Mouse (Mus musculus) layer of hippocampus, adult 11-12 months (tissue): ENCODE results near the gene Coro7.

Experiments used
- DNase-seq: peaks from one replicate; pipeline ENCODE4 v3.0.0; 2022; ENCODE audit warnings: low spot score

Gene Coro7

GRCm38 (mm10) chr16:4615297-4615696 is 64.3 kb downstream of the Coro7 start:
- DNase-seq, result no peak

DNA sequence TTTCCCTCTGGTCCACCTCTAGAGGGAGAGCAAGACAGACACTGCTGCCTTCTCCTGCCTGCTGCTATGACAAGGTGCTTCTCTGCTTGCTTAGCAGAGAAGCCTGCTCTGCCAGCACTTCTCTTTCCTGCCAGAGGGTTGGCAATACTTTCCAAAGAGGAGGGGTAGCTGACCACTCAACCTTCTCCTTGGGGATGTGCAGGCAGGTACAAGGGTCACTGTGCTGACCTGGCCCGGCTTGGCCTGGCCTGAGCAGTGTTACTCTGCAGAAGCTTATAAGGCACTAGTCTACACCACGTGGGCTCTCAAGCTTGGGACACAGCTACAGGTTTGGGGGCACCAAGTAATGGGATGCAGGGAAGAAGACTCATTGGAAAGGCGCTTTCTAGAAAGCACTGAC is 64.9 kb downstream of the Coro7 start:
- no peak for DNase-seq

GRCm38 (mm10) chr16:4613736-4614135 is 65.8 kb downstream of the Coro7 start:
- DNase-seq, result no peak

DNA sequence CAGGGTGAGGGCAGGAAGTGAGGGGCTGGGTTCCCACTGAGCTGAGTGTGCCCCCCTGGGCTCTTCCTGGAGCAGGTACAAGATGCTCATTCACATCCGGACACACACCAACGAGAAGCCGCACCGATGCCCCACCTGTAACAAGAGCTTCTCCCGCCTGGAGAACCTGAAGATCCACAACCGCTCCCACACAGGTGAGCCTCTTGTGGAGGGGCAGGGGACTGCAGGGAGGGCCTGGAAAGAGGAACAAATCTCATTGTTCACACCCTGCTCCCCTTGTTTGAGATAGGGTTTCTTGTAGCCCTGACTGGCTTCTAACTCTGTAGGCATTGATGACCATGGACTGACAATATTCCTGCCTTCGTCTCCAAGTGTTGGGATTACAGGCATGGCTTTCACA is 67.9 kb downstream of the Coro7 start:
- no peak for DNase-seq

- no peak for DNase-seq
Observed at GRCm38 (mm10) chr16:4611193-4611592, 68.4 kb downstream of the Coro7 start.

GRCm38 (mm10) chr16:4608532-4609059 is 71.0 kb downstream of the Coro7 start:
- DNase-seq, result no peak

DNA sequence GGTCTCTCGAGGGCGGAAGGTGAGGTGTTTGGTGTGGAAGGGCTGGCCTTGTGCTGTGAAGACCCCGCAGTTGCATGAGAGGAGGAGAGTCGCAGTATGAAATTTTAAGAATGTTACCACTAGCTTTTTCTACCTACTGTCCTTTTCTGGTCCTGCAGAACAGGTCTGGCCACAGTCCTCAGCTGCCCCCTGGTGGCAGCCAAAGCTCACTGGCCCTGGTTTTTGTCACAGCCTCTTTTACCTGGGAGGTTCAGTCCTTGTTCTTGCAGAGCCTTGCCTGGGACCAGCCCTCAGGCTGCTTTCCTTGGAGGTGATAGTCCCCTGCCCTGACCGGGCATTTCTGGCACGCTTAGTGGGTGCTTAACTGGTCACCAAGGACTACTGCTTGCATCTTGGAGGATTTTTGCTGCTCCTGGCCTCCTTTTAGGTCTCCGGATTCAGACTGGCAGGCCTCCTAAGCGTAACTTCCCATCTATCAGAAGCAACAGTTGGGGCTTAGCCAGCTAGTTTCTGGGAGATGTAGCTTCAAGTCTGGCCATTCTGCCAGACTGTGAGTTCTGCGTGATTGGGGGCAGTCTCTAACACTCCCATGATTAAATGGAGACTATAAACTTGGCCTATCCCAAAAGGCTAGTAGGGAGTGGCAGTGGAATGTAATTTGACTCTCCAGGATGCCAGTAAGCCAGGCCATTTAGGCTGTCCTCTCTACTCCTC is 71.6 kb downstream of the Coro7 start:
- peak; percentile 83 for DNase-seq

GRCm38 (mm10) chr16:4606431-4607084 is 73.0 kb downstream of the Coro7 start:
- DNase-seq, result no peak

DNA sequence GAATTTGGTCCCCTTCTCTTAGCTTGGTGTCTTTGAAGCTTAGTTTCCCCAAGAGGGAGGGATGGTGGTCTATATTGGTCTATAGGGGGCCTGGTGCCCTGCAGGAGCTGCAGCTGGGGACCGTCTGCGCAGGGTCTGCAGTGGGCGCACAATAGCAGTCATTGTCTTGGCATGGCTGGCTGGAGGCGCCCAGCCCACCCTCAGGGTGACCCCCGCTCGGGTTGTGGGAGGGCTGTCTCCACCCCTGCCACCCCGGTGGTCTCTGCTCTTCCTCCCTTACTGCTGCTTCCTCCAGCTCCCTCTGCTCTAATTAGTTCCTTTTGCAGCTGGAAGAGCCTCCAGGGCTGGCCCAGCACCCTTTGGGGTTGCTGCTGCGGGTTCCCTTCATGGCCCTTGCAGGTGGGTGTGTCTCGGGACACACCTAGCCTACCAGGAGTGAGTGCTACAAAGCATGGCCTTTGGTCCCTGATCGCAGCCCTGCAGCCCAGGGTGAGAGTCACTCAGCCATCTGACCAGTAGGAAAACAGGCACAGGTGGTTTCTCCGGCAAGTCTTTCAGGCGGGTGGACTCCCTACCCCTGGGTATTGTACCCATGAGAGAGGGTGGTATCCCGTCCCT is 74.0 kb downstream of the Coro7 start:
- no peak for DNase-seq

DNA sequence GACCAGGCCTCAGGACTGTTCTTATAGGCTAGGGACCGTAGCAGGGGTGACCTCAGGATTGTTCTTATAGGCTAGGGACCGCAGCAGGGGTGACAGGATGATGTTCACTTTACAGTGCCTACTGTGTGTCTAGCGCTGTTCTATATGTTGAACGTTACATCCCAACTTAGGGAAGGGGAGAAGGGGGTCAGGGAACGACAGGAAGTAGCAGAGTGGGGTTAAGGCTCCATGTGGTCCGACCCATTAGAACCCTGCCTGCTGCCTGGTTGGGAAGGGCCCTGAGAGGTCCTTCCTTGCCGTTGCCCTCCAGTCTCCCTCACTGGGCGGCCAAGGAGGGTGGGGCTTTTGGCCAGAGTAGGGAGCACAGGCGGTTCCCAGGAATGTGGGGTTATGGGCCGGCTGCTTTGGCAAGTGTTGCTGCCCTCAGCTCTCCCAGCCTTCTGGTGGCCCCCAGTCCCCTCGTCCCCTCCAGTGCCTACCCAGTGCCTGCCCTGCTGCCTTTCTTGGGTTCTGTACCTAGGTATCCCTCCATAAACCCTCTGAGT is 75.2 kb downstream of the Coro7 start:
- no peak for DNase-seq

- DNase-seq, result no peak
Observed at GRCm38 (mm10) chr16:4603453-4603837, 76.1 kb downstream of the Coro7 start.

DNA sequence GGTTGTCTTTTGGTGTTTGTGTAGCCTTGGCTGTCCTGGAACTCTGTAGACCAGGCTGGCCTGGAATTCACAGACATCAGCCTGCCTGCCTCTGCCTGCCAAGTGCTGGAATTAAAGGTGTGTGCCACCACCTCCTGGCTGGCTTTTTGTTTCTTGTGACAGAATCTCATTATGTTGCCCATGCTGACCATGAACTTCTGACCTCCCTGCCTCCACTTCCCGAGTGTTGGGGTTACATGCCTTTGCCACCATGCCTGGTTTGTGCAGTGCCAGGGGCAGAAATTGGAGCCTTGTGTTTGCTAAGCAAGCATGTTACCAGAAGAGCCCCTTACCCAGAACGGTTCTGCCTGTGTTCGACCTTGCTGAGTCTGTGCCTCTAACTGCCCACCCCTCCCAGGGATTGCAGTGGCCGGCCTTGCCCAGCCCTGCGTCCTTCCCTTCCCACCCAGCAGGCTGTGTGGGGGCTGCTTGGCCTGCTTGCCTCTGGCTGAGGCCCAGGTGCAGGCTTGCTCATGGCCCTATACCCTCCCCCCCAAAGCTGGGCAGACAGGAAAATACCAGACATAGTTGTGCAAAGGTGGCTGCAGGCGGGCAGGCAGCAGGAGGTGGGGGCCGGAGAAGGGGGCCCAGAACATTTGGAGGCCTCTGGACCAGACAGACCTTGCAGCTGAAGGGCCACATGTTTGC is 76.7 kb downstream of the Coro7 start:
- no peak for DNase-seq

GRCm38 (mm10) chr16:4602189-4602588 is 77.4 kb downstream of the Coro7 start:
- no peak for DNase-seq

GRCm38 (mm10) chr16:4600701-4601310 is 78.8 kb downstream of the Coro7 start:
- no peak for DNase-seq

- DNase-seq, result no peak
Observed at GRCm38 (mm10) chr16:4599616-4600015, 80.0 kb downstream of the Coro7 start.

DNA sequence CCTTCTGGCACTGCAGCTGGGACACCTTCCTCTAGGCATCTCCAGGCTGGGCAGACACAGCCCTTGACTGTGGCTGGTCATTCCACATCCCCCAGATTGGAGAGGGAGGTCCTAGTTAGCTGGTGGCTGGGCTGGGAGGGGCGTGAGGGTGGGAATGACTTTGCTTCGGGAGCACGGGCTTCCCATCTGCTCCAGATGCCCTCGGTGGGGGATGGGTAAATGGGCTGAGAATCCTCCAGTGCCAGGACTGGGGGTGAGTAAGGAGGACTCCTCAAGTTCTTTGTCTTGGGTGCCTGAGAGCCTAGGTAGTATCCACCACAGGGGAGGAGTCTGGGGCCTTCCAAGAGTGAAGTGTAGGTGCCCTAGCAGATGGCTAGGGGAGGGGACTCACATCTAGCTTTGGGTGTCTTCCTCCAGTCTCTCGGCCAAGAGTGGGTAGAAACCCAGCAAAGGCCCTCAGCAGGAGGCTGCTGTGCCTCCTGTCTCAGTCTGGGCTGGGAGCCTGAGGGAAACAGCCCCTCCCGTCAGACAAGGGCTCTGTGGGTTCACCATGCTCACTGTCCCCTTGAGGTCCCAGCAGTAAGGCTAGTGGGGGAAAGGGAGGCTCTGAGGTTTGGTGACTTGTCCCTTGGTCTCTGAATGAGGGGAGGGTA is 80.6 kb downstream of the Coro7 start:
- no peak for DNase-seq

- DNase-seq, result no peak
Observed at GRCm38 (mm10) chr16:4598041-4598440, 81.5 kb downstream of the Coro7 start.

- DNase-seq, result no peak
Observed at GRCm38 (mm10) chr16:4597296-4597695, 82.3 kb downstream of the Coro7 start.

DNA sequence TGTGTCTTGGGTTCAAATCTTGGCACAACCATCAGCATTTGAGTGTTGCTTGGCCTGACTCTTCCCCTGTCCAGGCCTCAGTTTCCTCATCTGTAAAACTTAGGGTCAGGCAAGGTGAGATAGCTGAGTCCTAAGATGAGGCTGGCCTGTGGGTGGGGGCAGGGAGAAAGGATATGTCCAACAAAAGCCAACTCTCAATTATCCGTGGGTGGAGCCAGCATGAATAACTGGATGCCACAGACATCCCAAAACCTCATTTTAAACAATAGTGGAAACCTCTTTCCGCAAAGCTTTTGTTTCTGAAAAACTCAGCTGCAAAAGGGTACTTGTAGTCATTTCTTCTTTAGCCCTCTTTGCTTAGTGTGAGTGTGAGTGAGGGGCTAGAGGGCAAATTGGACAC is 82.7 kb downstream of the Coro7 start:
- DNase-seq, result no peak

DNA sequence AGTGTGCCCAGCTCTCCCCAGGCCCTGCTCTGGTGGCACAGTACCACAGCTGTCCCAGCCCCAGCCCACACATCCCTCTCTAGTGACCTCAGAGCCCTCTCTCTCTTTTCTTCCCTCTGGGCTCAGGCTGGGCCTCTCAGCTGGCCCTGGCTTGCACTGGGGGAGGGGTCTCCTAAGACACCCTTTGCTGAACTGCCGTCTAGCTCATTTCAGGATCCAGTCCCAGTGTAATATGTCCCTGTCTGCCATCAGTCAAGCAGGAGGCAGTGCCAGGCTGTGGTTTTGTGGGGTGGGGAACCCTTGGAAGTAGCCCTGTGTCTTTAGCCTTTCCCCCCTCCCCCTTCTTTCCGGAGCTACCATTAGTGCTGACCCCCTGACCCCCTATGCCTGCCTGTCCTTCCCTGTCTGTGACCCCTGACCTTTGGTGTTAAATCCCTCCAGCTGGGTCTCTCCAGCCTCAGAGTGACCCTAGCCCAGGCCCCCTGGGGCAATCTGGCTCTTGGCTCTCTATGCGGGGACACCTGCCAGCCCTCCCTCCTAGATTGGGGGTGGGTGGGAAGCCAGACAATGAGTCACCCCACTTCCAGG is 83.3 kb downstream of the Coro7 start:
- no peak for DNase-seq

DNA sequence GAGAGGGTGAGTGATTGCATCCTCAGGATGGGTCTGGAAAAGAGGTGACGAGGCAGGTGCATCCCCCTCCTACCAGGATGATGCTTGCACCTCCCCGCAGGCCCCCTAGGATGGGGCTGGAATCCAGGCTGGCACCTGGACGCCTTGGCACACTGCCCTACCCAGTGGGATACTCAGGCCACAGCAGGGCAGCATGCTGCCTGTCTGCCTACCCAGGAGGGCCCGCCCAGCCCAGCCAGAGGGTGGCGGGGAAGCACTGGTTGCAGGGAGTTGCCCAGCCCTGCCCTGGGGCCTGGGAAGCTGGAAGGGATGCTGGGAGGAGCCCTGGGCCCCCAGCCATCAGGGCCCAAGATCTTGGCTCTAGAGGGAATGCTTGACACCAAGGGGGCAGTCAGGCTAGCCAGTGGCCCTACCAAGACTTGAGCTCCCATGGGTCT is 84.0 kb downstream of the Coro7 start:
- DNase-seq, result no peak
